Mouse (Mus musculus) kidney, embryonic 16.5 days (tissue): ENCODE measurements around the gene Ankrd27. TPM values are rescaled to one million over a fixed set of nuclear protein-coding genes. Genes with fewer than 3 reads are reported as not detected.
"Not testable (repeated sequence)": the region's sequence is repeated elsewhere in the genome, so short reads cannot be mapped to it uniquely, and the experiment has no call there.

Experiments used
- ATAC-seq: fragments of 200-750 bp; cut with Nextera tagmentation; 2 replicates; pipeline ENCODE4 v1.8.0; 2017; ENCODE audit warnings: moderate TSS enrichment; ENCODE audit not compliant: low FRiP score, low TSS enrichment
- H3K27ac ChIP-seq: fragments of 300-500 bp; sonication (generic); 2 replicates; pipeline ENCODE4 v1.5.1; 2014; ENCODE audit warnings: low read length
- H3K27me3 ChIP-seq: fragments of 300-500 bp; sonication (generic); 2 replicates; pipeline ENCODE4 v1.6.1; 2014; ENCODE audit warnings: low read length, control low read depth, mixed read lengths; ENCODE audit not compliant: insufficient read depth
- H3K36me3 ChIP-seq: fragments of 300-500 bp; sonication (generic); 2 replicates; pipeline ENCODE4 v1.6.1; 2014; ENCODE audit warnings: low read length, control low read depth, mixed read lengths; ENCODE audit not compliant: insufficient read depth
- H3K4me1 ChIP-seq: fragments of 300-500 bp; sonication (generic); 2 replicates; pipeline ENCODE4 v1.6.1; 2014; ENCODE audit warnings: low read length, control low read depth, mixed read lengths; ENCODE audit not compliant: insufficient read depth
- H3K4me2 ChIP-seq: fragments of 300-500 bp; sonication (generic); replicated peaks from 2 replicates; pipeline ENCODE4 v1.6.1; 2014; ENCODE audit warnings: low read depth, low read length
- H3K4me3 ChIP-seq: fragments of 300-500 bp; sonication (generic); 2 replicates; pipeline ENCODE4 v1.5.1; 2014; ENCODE audit warnings: mild to moderate bottlenecking, low read length
- H3K9ac ChIP-seq: fragments of 300-500 bp; sonication (generic); replicated peaks from 2 replicates; pipeline ENCODE4 v1.6.1; 2014; ENCODE audit warnings: low read length
- H3K9me3 ChIP-seq: fragments of 300-500 bp; sonication (generic); 2 replicates; pipeline ENCODE4 v1.6.1; 2016; ENCODE audit warnings: low read length, control low read depth
- WGBS: fragments of 180-500 bp; shearing (Covaris S2); extraction: QIAGEN DNeasy Blood & Tissue Kit; methylation state at CpG from one replicate; pipeline ENCODE4 v1.1.7; 2014; 5-methylcytosine and 5-hydroxymethylcytosine counted together
- polyA plus RNA-seq: library from polyadenylated mRNA; unstranded; fragments of >200 nt; fragmentation: Nextera tagmentation; extraction: Ambion mirVana; gene quantifications from 2 replicates; pipeline ENCODE4 v1.2.1, GENCODE M21; 2015

The Ankrd27 gene
- polyA plus RNA-seq, 1 experiment from 2014 or later: 37.1 TPM

- no peak overlapping the region for H3K4me2 ChIP-seq
- no peak overlapping the region for H3K9ac ChIP-seq
- H3K4me3 ChIP-seq: no peak overlapping the region
- ATAC-seq: no peak
- H3K27ac ChIP-seq: no peak overlapping the region
- H3K4me1 ChIP-seq: peaks cover 14% of the 10 kb centered on the region; the same call in 1 of the 2 replicates
- 72% methylated on average over 3 of the region's 3 CpGs for WGBS
- H3K36me3 ChIP-seq: no peaks in the 10 kb centered on the region
- H3K27me3 ChIP-seq: no peaks in the 10 kb centered on the region
- no peaks in the 10 kb centered on the region for H3K9me3 ChIP-seq
Measured at GRCm38 (mm10) chr7:35557577-35557976, 28.5 kb upstream of the Ankrd27 start.

- Histone ChIP-seq H3K9ac (no peak overlapping the region), H3K4me2 (no peak overlapping the region), H3K27ac (no peak overlapping the region), H3K4me1 (peaks cover 14% of the 10 kb centered on the region; the same call in 1 of the 2 replicates), H3K4me3 (no peak overlapping the region), H3K36me3 (no peaks in the 10 kb centered on the region), H3K27me3 (no peaks in the 10 kb centered on the region), H3K9me3 (no peaks in the 10 kb centered on the region)
- WGBS: 74% methylated on average over 2 of the region's 2 CpGs
- ATAC-seq: no peak
Measured at GRCm38 (mm10) chr7:35558681-35559080, 27.4 kb upstream of the Ankrd27 start.

- H3K4me1 ChIP-seq: peaks cover 8% of the 10 kb centered on the region; the same call in 1 of the 2 replicates
- H3K27ac ChIP-seq: no peak overlapping the region
- no peaks in the 10 kb centered on the region for H3K9me3 ChIP-seq
- ATAC-seq: no peak
- 88% methylated on average over 3 of the region's 3 CpGs for WGBS
- no peaks in the 10 kb centered on the region for H3K27me3 ChIP-seq
- no peaks in the 10 kb centered on the region for H3K36me3 ChIP-seq
- H3K4me3 ChIP-seq: no peak overlapping the region
- H3K4me2 ChIP-seq: no peak overlapping the region
- H3K9ac ChIP-seq: no peak overlapping the region
Measured at GRCm38 (mm10) chr7:35559838-35560237, 26.2 kb upstream of the Ankrd27 start.

- Histone ChIP-seq H3K27me3 (no peaks in the 10 kb centered on the region), H3K4me3 (no peak overlapping the region), H3K4me1 (no peaks in the 10 kb centered on the region), H3K9me3 (no peaks in the 10 kb centered on the region), H3K27ac (no peak overlapping the region), H3K9ac (no peak overlapping the region), H3K36me3 (no peaks in the 10 kb centered on the region), H3K4me2 (no peak overlapping the region)
- WGBS: 67% methylated on average over 11 of the region's 11 CpGs
- ATAC-seq: no peak; the same call in 1 of the 2 replicates
Measured at GRCm38 (mm10) chr7:35563071-35563470, 23.0 kb upstream of the Ankrd27 start.

GRCm38 (mm10) chr7:35564067-35564865 lies 21.8 kb upstream of the Ankrd27 start:
- no peaks in the 10 kb centered on the region for H3K27me3 ChIP-seq
- H3K4me2 ChIP-seq: no peak overlapping the region
- no peak overlapping the region for H3K4me3 ChIP-seq
- H3K9me3 ChIP-seq: no peaks in the 10 kb centered on the region
- no peaks in the 10 kb centered on the region for H3K4me1 ChIP-seq
- WGBS: 97% methylated on average over 2 of the region's 2 CpGs
- no peak for ATAC-seq
- H3K9ac ChIP-seq: no peak overlapping the region
- H3K27ac ChIP-seq: no peak overlapping the region
- no peaks in the 10 kb centered on the region for H3K36me3 ChIP-seq

GRCm38 (mm10) chr7:35564872-35565271 lies 21.2 kb upstream of the Ankrd27 start:
- H3K9me3 ChIP-seq, H3K9ac ChIP-seq, H3K36me3 ChIP-seq, H3K4me1 ChIP-seq, H3K27ac ChIP-seq, ATAC-seq, H3K27me3 ChIP-seq, H3K4me2 ChIP-seq, H3K4me3 ChIP-seq: not testable (repeated sequence)
- WGBS: 84% methylated on average over 10 of the region's 10 CpGs

GRCm38 (mm10) chr7:35565965-35566364 lies 20.1 kb upstream of the Ankrd27 start:
- H3K27me3 ChIP-seq, H3K4me2 ChIP-seq, H3K9me3 ChIP-seq, H3K4me3 ChIP-seq, H3K27ac ChIP-seq, ATAC-seq, H3K4me1 ChIP-seq, H3K36me3 ChIP-seq, H3K9ac ChIP-seq: not testable (repeated sequence)
- 73% methylated on average over 13 of the region's 13 CpGs for WGBS

GRCm38 (mm10) chr7:35569724-35570123 lies 16.3 kb upstream of the Ankrd27 start:
- not testable (repeated sequence) for H3K36me3 ChIP-seq, H3K9ac ChIP-seq, H3K4me2 ChIP-seq, H3K4me3 ChIP-seq, H3K27ac ChIP-seq, H3K9me3 ChIP-seq, H3K27me3 ChIP-seq, H3K4me1 ChIP-seq, ATAC-seq
- WGBS: 92% methylated on average over 4 of the region's 4 CpGs

GRCm38 (mm10) chr7:35570883-35571282 lies 15.2 kb upstream of the Ankrd27 start:
- not testable (repeated sequence) for H3K4me2 ChIP-seq, ATAC-seq, H3K36me3 ChIP-seq, H3K9me3 ChIP-seq, H3K27me3 ChIP-seq, H3K9ac ChIP-seq, H3K27ac ChIP-seq, H3K4me1 ChIP-seq, H3K4me3 ChIP-seq
- WGBS: 26% methylated on average over 6 of the region's 6 CpGs

GRCm38 (mm10) chr7:35579849-35580248 lies 6.2 kb upstream of the Ankrd27 start:
- Histone ChIP-seq H3K4me2 (no peak overlapping the region), H3K4me3 (no peak overlapping the region), H3K4me1 (peaks cover 7% of the 10 kb centered on the region), H3K9ac (no peak overlapping the region), H3K36me3 (no peaks in the 10 kb centered on the region), H3K27ac (no peak overlapping the region), H3K27me3 (peaks cover 28% of the 10 kb centered on the region), H3K9me3 (no peaks in the 10 kb centered on the region; the same call in 1 of the 2 replicates)
- no peak for ATAC-seq
- 42% methylated on average over 4 of the region's 4 CpGs for WGBS
